Mouse (Mus musculus) liver, postnatal 0 days (tissue): Measurements from ENCODE around the gene Ddx55.

Experiments
- CTCF ChIP-seq: sonication (generic); IDR thresholded peaks from 2 replicates; pipeline ENCODE4 v1.5.1; 2016; ENCODE audit warnings: antibody characterized with exemption, low read depth
- EP300 ChIP-seq: IDR thresholded peaks from 2 replicates; pipeline ENCODE4 v1.6.1; 2016; ENCODE audit warnings: antibody characterized with exemption, low read depth, mild to moderate bottlenecking

GRCm38 (mm10) chr5:124541602-124541973 lies 11.1 kb upstream of the Ddx55 start:
- TF ChIP-seq CTCF (no peak), EP300 (no peak)
